Mouse (Mus musculus) cerebellum, adult 2 months (tissue): ENCODE measurements around the gene Maats1. TPM values are rescaled to one million over a fixed set of nuclear protein-coding genes. Genes with fewer than 3 reads are reported as not detected.

ENCODE experiments used
- DNase-seq, 2 experiments: peaks; one replicate each; pipeline ENCODE4 v3.0.0; 2021
- H3K27ac ChIP-seq: fragments of 200-500 bp; 2 replicates; pipeline ENCODE4 v1.5.1; 2012; ENCODE audit warnings: low read length, control low read depth, inconsistent platforms; ENCODE audit not compliant: insufficient read depth
- H3K27me3 ChIP-seq: fragments of 200-500 bp; 2 replicates; pipeline ENCODE4 v1.6.1; 2012; ENCODE audit warnings: inconsistent platforms, mild to moderate bottlenecking, low read length, moderate library complexity; ENCODE audit not compliant: control insufficient read depth, insufficient read depth
- H3K4me1 ChIP-seq: fragments of 200-500 bp; 2 replicates; pipeline ENCODE4 v1.6.1; 2011; ENCODE audit warnings: low read length; ENCODE audit not compliant: control insufficient read depth, insufficient read depth
- H3K4me3 ChIP-seq: fragments of 200-500 bp; replicated peaks from 2 replicates; pipeline ENCODE3; 2011; ENCODE audit warnings: mild to moderate bottlenecking, low read depth, low read length, control low read depth; ENCODE audit not compliant: insufficient read depth
- CTCF ChIP-seq: fragments of 200-500 bp; IDR thresholded peaks from 2 replicates; pipeline ENCODE4 v1.5.1; 2011; ENCODE audit warnings: low read depth, mild to moderate bottlenecking, control low read depth, low read length, moderate library complexity, borderline replicate concordance; ENCODE audit not compliant: insufficient read depth
- POLR2A ChIP-seq: fragments of 200-500 bp; IDR thresholded peaks from 2 replicates; pipeline ENCODE4 v1.6.1; 2011; ENCODE audit warnings: low read length, control low read depth, borderline replicate concordance; ENCODE audit not compliant: insufficient read depth
- WGBS: fragments of 180-500 bp; shearing (Covaris S2); methylation state at CpG from one replicate; pipeline ENCODE4 v1.1.7; 2018; 5-methylcytosine and 5-hydroxymethylcytosine counted together
- polyA plus RNA-seq: library from polyadenylated mRNA; depleted of rRNA; stranded (reverse); fragments of >200 nt; gene quantifications from 2 replicates; pipeline ENCODE4 v1.2.3, GENCODE M21; 2012; rRNA removed

Gene Maats1
- polyA plus RNA-seq = 0.39 and 0.78 TPM in 2 replicates

DNA sequence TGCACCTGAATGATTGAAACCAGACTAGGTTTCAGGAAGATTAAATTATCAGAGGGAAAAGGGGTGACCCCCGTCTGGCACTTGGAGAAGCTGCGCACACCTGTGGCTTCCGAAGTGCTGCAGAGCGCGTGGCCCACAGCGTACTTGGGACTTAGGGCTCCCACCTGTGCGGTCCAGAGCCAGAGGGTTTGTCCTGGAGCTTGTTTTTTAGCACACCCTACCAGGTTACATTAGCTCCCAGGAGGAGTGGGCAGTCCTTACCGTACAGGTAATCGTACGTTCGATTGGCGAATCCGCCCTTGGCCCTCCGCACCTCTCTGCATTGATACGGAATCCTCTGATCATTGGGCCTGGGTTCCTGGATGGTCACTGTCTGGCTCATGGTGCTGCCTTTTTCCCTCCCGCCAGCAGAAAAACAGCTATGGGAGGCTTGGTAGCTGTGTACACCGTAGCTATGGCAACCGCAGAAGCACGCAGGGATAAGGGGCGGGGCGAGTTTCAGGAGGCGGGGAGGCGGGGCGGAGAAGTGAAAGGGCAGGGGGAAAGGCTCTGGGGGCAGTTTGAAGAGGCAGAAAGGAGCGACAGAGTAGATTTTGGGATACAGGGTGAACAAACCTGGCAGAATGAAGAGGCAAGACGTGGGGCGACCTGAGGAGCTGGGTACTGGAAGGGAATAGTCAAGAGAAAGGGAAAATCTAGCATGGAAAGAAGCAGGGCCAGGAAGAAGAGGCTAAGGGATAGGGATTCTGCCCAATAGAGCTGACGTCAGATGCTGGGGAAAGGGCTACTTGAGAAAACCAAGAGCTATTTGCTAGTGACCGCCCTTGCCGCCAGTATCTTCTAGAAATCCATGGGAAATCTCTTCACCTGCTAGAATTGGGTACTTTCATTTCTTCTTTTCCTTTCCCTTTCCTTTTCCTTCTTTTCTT lies at the start of gene Maats1:
TSS of gene Maats1 (minus strand) at position 748 of the 929 bp plus-strand sequence.
- 15% methylated on average over 30 of the region's 30 CpGs for WGBS
- Histone ChIP-seq H3K27me3 (no peaks in the 10 kb centered on the region), H3K27ac (no peak within 1 kb of the TSS), H3K4me1 (no peaks in the 10 kb centered on the region), H3K4me3 (peak within 1 kb of the TSS; percentile 87)
- peak; percentile 67 to 70 for DNase-seq
- TF ChIP-seq CTCF (no peak), POLR2A (no peak)

DNA sequence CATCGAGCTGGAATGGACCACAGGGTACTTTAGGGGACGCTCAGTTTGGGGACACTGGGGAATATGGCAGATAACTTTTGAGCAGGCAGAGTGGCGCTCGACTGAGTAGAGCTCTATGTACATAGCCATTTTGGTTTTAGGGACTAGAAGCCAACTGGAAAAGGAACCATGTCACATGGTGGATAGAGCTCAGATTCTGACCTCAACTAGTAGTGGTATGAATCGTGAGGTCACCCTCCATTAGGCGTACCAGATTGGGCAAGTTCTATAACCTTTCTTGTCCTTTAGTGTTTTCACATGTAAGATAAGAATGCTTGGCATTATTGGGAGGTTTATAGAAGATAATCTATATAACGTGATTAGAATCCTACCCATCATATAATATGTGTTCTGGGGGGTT lies 48.4 kb upstream of the Maats1 start:
- DNase-seq = no peak
- Histone ChIP-seq H3K27me3 (no peaks in the 10 kb centered on the region), H3K4me3 (no peak overlapping the region), H3K4me1 (no peaks in the 10 kb centered on the region), H3K27ac (no peak overlapping the region)
- TF ChIP-seq POLR2A (no peak), CTCF (no peak)
- 88% methylated on average over 7 of the region's 7 CpGs for WGBS

DNA sequence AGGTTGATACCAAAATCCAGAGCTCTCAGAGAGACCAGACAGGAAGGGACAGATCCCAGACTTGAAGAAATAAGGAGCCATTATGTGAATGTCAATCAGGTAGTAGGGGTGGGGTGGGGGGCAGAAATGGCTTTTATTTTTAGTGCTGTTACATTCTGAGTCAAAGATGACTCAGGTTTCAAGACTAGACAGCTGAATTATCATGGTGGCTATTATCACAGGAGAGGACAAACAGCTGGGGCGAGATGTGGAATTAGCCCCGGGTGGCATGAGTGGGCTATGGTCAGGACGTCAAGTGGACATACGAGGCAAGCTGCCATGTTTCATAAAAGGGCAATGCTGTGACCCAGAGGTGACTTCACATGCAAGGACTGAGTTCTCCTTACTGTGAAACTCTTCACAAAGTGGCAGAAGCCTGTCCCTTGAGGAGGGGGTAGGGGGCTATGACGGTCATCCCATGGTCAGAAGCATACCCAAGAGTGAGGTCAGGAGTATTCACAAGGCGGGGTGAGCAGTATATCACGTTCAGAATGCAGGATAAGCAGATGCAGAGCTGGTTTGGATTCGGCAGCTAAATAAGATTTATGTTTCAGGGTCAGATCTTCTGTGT lies 47.4 kb upstream of the Maats1 start:
- H3K4me1 ChIP-seq = no peaks in the 10 kb centered on the region
- no peaks in the 10 kb centered on the region for H3K27me3 ChIP-seq
- DNase-seq = no peak
- no peak overlapping the region for H3K27ac ChIP-seq
- 76% methylated on average over 8 of the region's 8 CpGs for WGBS
- no peak overlapping the region for H3K4me3 ChIP-seq
- no peak for TF ChIP-seq POLR2A
- TF ChIP-seq CTCF = no peak

DNA sequence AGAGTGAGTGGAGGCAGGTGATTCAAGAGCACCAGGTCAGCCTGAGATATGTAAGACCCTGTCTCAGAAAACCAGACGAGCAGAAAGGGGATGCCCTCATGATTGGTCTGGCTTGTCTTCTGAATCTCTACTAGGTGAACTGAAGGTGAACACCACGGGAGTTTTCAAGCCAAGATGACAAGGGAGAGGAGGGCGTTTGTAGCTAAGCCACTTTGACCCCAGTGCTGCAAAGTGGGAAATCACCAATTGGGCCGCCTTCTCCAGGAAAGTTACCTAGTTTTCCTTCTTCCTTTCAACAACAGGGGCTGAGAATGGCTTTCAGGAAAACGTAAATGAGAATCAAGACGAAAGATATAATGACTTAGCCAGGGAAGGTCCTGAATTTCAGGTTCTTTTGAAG lies 46.8 kb upstream of the Maats1 start:
- 75% methylated on average over 6 of the region's 6 CpGs for WGBS
- Histone ChIP-seq H3K4me1 (no peaks in the 10 kb centered on the region), H3K4me3 (no peak overlapping the region), H3K27ac (no peak overlapping the region), H3K27me3 (no peaks in the 10 kb centered on the region)
- TF ChIP-seq CTCF = no peak
- no peak for TF ChIP-seq POLR2A
- DNase-seq = no peak

DNA sequence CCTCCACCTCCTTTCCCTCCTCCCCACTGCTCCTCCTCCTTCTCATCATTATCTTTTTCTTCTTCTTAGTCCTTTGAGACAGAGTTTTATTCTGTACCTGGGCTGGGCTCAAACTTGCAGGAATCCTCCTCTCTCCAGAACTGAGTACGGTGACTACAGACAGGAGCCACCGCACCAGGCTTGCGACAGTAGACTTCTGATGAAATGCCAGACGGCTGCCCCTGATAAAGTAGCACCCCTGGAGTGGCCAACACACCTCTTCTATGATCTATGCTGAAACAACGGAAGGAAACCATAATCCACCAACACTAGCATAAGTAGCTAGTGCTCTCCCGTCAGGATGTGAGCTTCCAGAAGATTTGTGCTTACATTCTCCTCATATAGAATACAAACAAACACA lies 45.4 kb upstream of the Maats1 start:
- H3K27me3 ChIP-seq = no peaks in the 10 kb centered on the region
- no peak for DNase-seq
- no peak overlapping the region for H3K27ac ChIP-seq
- no peak overlapping the region for H3K4me3 ChIP-seq
- no peak for TF ChIP-seq CTCF
- no peaks in the 10 kb centered on the region for H3K4me1 ChIP-seq
- 90% methylated on average over 6 of the region's 6 CpGs for WGBS

DNA sequence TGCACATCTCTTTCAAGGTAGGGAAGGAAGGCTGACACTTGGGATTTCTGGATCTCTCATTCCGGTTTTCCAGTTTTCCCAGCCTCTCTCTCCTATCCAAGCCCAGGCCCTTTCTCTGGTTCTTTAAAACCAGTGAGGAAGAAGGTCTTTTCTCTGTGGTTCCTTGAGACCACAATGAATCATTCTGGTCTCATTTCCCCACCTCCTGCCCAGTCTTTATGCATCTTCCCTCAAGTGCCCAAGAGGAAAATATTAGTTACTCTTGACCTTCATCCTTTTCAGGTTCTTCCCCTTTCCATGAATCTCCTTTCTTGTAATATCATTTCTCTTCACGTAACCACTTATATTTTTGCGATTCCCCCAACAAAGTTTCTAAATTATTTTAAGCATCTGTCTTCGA lies 43.8 kb upstream of the Maats1 start:
- 96% methylated on average over 4 of the region's 4 CpGs for WGBS
- no peak overlapping the region for H3K27ac ChIP-seq
- no peaks in the 10 kb centered on the region for H3K4me1 ChIP-seq
- H3K4me3 ChIP-seq = no peak overlapping the region
- DNase-seq = no peak
- H3K27me3 ChIP-seq = no peaks in the 10 kb centered on the region
- TF ChIP-seq CTCF (no peak), POLR2A (no peak)

DNA sequence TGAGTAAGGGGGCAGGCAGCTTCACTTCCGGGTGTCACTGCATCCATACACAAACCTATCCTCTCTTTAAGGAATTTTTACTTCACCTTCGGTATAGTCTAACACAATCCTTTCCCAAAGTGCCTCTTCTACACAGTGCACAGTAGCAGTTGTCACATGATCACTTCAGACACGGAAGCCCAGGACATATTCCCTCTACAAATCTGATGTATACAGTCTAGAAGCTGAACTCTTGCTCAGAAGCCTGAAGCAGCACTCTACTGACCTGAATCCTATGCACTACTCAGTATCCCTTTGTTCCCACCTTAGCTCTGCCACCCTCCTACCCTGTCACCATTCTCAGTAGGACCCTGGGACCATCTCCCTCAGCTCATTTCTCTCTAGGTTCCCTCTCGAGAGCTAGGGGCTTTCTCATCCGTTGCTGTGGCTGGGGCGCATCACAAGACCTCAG lies 43.3 kb upstream of the Maats1 start:
- Histone ChIP-seq H3K27me3 (no peaks in the 10 kb centered on the region), H3K27ac (no peak overlapping the region), H3K4me1 (no peaks in the 10 kb centered on the region), H3K4me3 (no peak overlapping the region)
- 86% methylated on average over 6 of the region's 6 CpGs for WGBS
- no peak for DNase-seq
- TF ChIP-seq CTCF = no peak
- no peak for TF ChIP-seq POLR2A

DNA sequence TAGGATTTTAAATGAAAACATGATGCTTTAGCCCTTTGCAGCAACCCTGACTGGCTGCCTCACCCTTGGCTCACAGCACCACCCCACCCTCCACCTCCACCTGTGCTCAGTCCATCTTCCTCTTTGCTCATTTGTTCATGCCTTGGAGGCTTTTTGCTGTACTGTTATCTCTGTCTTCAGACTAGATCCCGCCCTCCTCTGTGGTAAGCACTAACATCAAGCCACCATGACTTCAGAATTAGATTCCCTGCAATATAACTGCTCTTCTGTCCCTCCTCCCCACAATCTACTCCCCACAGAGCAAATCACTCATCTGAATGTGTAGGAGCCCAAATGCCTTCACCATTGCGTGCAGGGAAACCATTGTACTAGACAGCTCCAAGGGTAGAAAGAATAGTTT lies 41.7 kb upstream of the Maats1 start:
- no peak for DNase-seq
- Histone ChIP-seq H3K27ac (no peak overlapping the region), H3K27me3 (no peaks in the 10 kb centered on the region), H3K4me1 (no peaks in the 10 kb centered on the region), H3K4me3 (no peak overlapping the region)
- TF ChIP-seq POLR2A (no peak), CTCF (no peak)
- 65% methylated on average over 2 of the region's 2 CpGs for WGBS
